Mouse (Mus musculus): ENCODE data around the gene Rnasel.
"Not testable (repeated sequence)": the region's sequence is repeated elsewhere in the genome, so short reads cannot be mapped to it uniquely, and the experiment has no call there.

Rnasel gene

GRCm38 (mm10) chr1:153742374-153743155 is 6.7 kb upstream of the Rnasel start:
- peak; percentile 78 for DNase-seq (ENCODE audit: low read depth, low spot score)
- Histone ChIP-seq H3K27me3 (ENCODE audit: control insufficient read depth, insufficient read depth, low read length, poor library complexity, severe bottlenecking) (no peaks in the 10 kb centered on the region), H3K36me3 (ENCODE audit: control insufficient read depth, insufficient read depth, low read length, poor library complexity, severe bottlenecking) (no peaks in the 10 kb centered on the region)

- H3K27me3 ChIP-seq (ENCODE audit: control insufficient read depth, insufficient read depth, low read length, poor library complexity, severe bottlenecking), result no peaks in the 10 kb centered on the region
- DNase-seq (ENCODE audit: low read depth, low spot score), result no peak
- no peaks in the 10 kb centered on the region for H3K36me3 ChIP-seq (ENCODE audit: control insufficient read depth, insufficient read depth, low read length, poor library complexity, severe bottlenecking)
Measured at GRCm38 (mm10) chr1:153746119-153746670, 3.0 kb upstream of the Rnasel start.

- no peaks in the 10 kb centered on the region for H3K36me3 ChIP-seq (ENCODE audit: control insufficient read depth, insufficient read depth, low read length, poor library complexity, severe bottlenecking)
- no peaks in the 10 kb centered on the region for H3K27me3 ChIP-seq (ENCODE audit: control insufficient read depth, insufficient read depth, low read length, poor library complexity, severe bottlenecking)
- peak; percentile 84 for DNase-seq (ENCODE audit: low read depth, low spot score)
Measured at GRCm38 (mm10) chr1:153746728-153747127, 2.5 kb upstream of the Rnasel start.

- Histone ChIP-seq H3K27me3 (ENCODE audit: control insufficient read depth, insufficient read depth, low read length, poor library complexity, severe bottlenecking) (no peaks in the 10 kb centered on the region), H3K36me3 (ENCODE audit: control insufficient read depth, insufficient read depth, low read length, poor library complexity, severe bottlenecking) (no peaks in the 10 kb centered on the region)
- no peak for DNase-seq (ENCODE audit: low read depth, low spot score)
Measured at GRCm38 (mm10) chr1:153747861-153748530, 1.2 kb upstream of the Rnasel start.

- Histone ChIP-seq H3K27me3 (ENCODE audit: control insufficient read depth, insufficient read depth, low read length, poor library complexity, severe bottlenecking) (no peaks in the 10 kb centered on the region), H3K36me3 (ENCODE audit: control insufficient read depth, insufficient read depth, low read length, poor library complexity, severe bottlenecking) (no peaks in the 10 kb centered on the region)
- peak; percentile 69 for DNase-seq (ENCODE audit: low read depth, low spot score)
Measured at GRCm38 (mm10) chr1:153748549-153748948, 677 bp upstream of the Rnasel start.

- Histone ChIP-seq H3K27me3 (ENCODE audit: control insufficient read depth, insufficient read depth, low read length, poor library complexity, severe bottlenecking) (no peaks in the 10 kb centered on the region), H3K36me3 (ENCODE audit: control insufficient read depth, insufficient read depth, low read length, poor library complexity, severe bottlenecking) (no peaks in the 10 kb centered on the region)
- DNase-seq (ENCODE audit: low read depth, low spot score), result no peak
Measured at GRCm38 (mm10) chr1:153750054-153750453, 828 bp downstream of the Rnasel start.

GRCm38 (mm10) chr1:153751763-153752301 is 2.6 kb downstream of the Rnasel start:
- Histone ChIP-seq H3K27me3 (ENCODE audit: control insufficient read depth, insufficient read depth, low read length, poor library complexity, severe bottlenecking) (no peaks in the 10 kb centered on the region), H3K36me3 (ENCODE audit: control insufficient read depth, insufficient read depth, low read length, poor library complexity, severe bottlenecking) (0 out of 2 replicates have a peak, but pooled peaks cover 2% of the 10 kb centered on the region)
- DNase-seq (ENCODE audit: low read depth, low spot score), result peak; percentile 64

- DNase-seq (ENCODE audit: low read depth, low spot score), result peak; percentile 34
- Histone ChIP-seq H3K36me3 (ENCODE audit: control insufficient read depth, insufficient read depth, low read length, poor library complexity, severe bottlenecking) (0 out of 2 replicates have a peak, but pooled peaks cover 2% of the 10 kb centered on the region), H3K27me3 (ENCODE audit: control insufficient read depth, insufficient read depth, low read length, poor library complexity, severe bottlenecking) (no peaks in the 10 kb centered on the region)
Measured at GRCm38 (mm10) chr1:153752521-153752920, 3.3 kb downstream of the Rnasel start.

GRCm38 (mm10) chr1:153753725-153754464 is 4.7 kb downstream of the Rnasel start:
- 0 out of 2 replicates have a peak, but pooled peaks cover 6% of the 10 kb centered on the region for H3K36me3 ChIP-seq (ENCODE audit: control insufficient read depth, insufficient read depth, low read length, poor library complexity, severe bottlenecking)
- no peak for DNase-seq (ENCODE audit: low read depth, low spot score)
- H3K27me3 ChIP-seq (ENCODE audit: control insufficient read depth, insufficient read depth, low read length, poor library complexity, severe bottlenecking), result no peaks in the 10 kb centered on the region

GRCm38 (mm10) chr1:153764136-153764535 is 14.9 kb downstream of the Rnasel start:
- DNase-seq (ENCODE audit: low read depth, low spot score), result no peak
- peaks cover 6% of the 10 kb centered on the region; the same call in 1 of the 2 replicates for H3K36me3 ChIP-seq (ENCODE audit: control insufficient read depth, insufficient read depth, low read length, poor library complexity, severe bottlenecking)
- no peaks in the 10 kb centered on the region for H3K27me3 ChIP-seq (ENCODE audit: control insufficient read depth, insufficient read depth, low read length, poor library complexity, severe bottlenecking)

GRCm38 (mm10) chr1:153766298-153766697 is 17.1 kb downstream of the Rnasel start:
- Histone ChIP-seq H3K36me3 (ENCODE audit: control insufficient read depth, insufficient read depth, low read length, poor library complexity, severe bottlenecking) (no peaks in the 10 kb centered on the region), H3K27me3 (ENCODE audit: control insufficient read depth, insufficient read depth, low read length, poor library complexity, severe bottlenecking) (no peaks in the 10 kb centered on the region)
- DNase-seq (ENCODE audit: low read depth, low spot score), result no peak

- DNase-seq (ENCODE audit: low read depth, low spot score), result no peak
- Histone ChIP-seq H3K36me3 (ENCODE audit: control insufficient read depth, insufficient read depth, low read length, poor library complexity, severe bottlenecking) (no peaks in the 10 kb centered on the region), H3K27me3 (ENCODE audit: control insufficient read depth, insufficient read depth, low read length, poor library complexity, severe bottlenecking) (no peaks in the 10 kb centered on the region)
Measured at GRCm38 (mm10) chr1:153767281-153767680, 18.1 kb downstream of the Rnasel start.

GRCm38 (mm10) chr1:153768465-153768864 is 19.2 kb downstream of the Rnasel start:
- no peak for DNase-seq (ENCODE audit: low read depth, low spot score)
- Histone ChIP-seq H3K36me3 (ENCODE audit: control insufficient read depth, insufficient read depth, low read length, poor library complexity, severe bottlenecking) (no peaks in the 10 kb centered on the region), H3K27me3 (ENCODE audit: control insufficient read depth, insufficient read depth, low read length, poor library complexity, severe bottlenecking) (no peaks in the 10 kb centered on the region)

- DNase-seq (ENCODE audit: low read depth, low spot score); H3K27me3 ChIP-seq (ENCODE audit: control insufficient read depth, insufficient read depth, low read length, poor library complexity, severe bottlenecking); H3K36me3 ChIP-seq (ENCODE audit: control insufficient read depth, insufficient read depth, low read length, poor library complexity, severe bottlenecking): not testable (repeated sequence)
Measured at GRCm38 (mm10) chr1:153769571-153769970, 20.3 kb downstream of the Rnasel start.
